Comparison of ENCODE assay signal across 22 mouse cellular contexts in the genomic region with DNA sequence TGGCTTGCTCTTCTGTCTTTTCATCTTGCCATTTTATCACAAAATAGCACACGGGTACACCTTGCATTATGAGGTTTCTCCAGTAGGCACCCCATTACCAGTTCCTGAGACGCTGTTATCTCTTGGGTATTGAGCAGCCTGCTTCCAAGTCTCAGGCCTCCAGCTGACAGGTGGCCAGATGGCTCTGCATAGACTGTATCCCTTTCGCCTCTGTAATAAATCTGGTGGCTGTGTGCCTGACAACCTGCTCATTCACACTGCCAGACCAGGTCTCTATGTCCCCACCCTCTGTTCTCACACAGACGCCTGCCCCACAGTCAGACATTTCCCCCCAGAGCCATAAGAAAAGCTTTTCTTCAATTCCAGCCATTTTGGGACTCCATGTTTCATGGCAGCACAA.
DNase-seq lines count a peak whose midpoint lies in the region; ATAC-seq and TF ChIP-seq lines count a peak whose summit lies in the region.
"Had no signal": no experiment of that assay in that cellular context is flagged by ENCODE, and none has a peak within 500 bp of the region (broad histone marks: within the 10 kb centered on the region; RNA-seq: fewer than 3 reads in every experiment).

No protein-coding gene starts in this region.

- peak; percentile 25 for DNase-seq in forebrain, embryonic 14.5 days (ENCODE audit: low spot score)
- DNase-seq in forebrain, postnatal 0 days: no peak
- no peak for DNase-seq in hindbrain, embryonic 10.5 days (ENCODE audit: low spot score)
- peak; percentile 15 for DNase-seq in midbrain, postnatal 0 days (ENCODE audit: low spot score)
- peak; percentile 36 for DNase-seq in mesoderm, embryonic 11.5 days (ENCODE audit: low read depth, low spot score)
- DNase-seq in heart, adult 9 months (ENCODE audit: low spot score in 2 of 2): no peak
- DNase-seq: adrenal gland, adult 2 months; adrenal gland, postnatal 14 days; cerebellum, adult 2 months; cerebellum, adult 9-11 months; gastrocnemius, adult 2 months; gastrocnemius, postnatal 14 days; heart, adult 11 months; heart, postnatal 10 days; heart, postnatal 36 days had no signal

- no peaks in the 10 kb centered on the region for H3K9me3 ChIP-seq in forebrain, embryonic 14.5 days (replicated peaks; ENCODE audit: control insufficient read depth, low read length)
- H3K9me3 ChIP-seq in forebrain, postnatal 0 days (ENCODE audit: low read length): no peaks in the 10 kb centered on the region
- no peaks in the 10 kb centered on the region for H3K9me3 ChIP-seq in hindbrain, embryonic 16.5 days (ENCODE audit: control insufficient read depth, low read length)
- H3K9me3 ChIP-seq in hindbrain, embryonic 10.5 days: 0 out of 2 replicates have a peak, but pooled peaks cover 4% of the 10 kb centered on the region
- H3K9me3 ChIP-seq in midbrain, postnatal 0 days (ENCODE audit: low read length): no peaks in the 10 kb centered on the region
- no peaks in the 10 kb centered on the region for H3K9me3 ChIP-seq in midbrain, embryonic 16.5 days (replicated peaks; ENCODE audit: control insufficient read depth, low read length, poor library complexity, severe bottlenecking)
- H3K9me3 ChIP-seq: heart, embryonic 12.5 days; heart, embryonic 15.5 days had no signal

- H3K27ac ChIP-seq in forebrain, embryonic 14.5 days (ENCODE audit: low read depth, low read length): no peak overlapping the region
- H3K27ac ChIP-seq in forebrain, postnatal 0 days (ENCODE audit: low read depth, low read length): no peak overlapping the region
- no peak overlapping the region for H3K27ac ChIP-seq in hindbrain, embryonic 16.5 days (ENCODE audit: low read depth, low read length)
- no peak overlapping the region for H3K27ac ChIP-seq in hindbrain, embryonic 10.5 days
- no peak overlapping the region for H3K27ac ChIP-seq in midbrain, postnatal 0 days (ENCODE audit: low read depth, low read length)
- no peak overlapping the region for H3K27ac ChIP-seq in midbrain, embryonic 16.5 days (ENCODE audit: low read length)
- H3K27ac ChIP-seq: gastrocnemius, adult 2 months; heart, embryonic 15.5 days; hindbrain, embryonic 14.5 days had no signal

- peak; percentile 72 for ATAC-seq in forebrain, embryonic 14.5 days
- no peak for ATAC-seq in forebrain, postnatal 0 days
- ATAC-seq in hindbrain, embryonic 16.5 days: 0 out of 2 replicates have a peak, but pooled peaks have one; percentile 27
- no peak for ATAC-seq in midbrain, postnatal 0 days (ENCODE audit: low FRiP score)
- ATAC-seq in midbrain, embryonic 16.5 days: no peak
- ATAC-seq: CD4-positive, CD25-positive, alpha-beta regulatory T cell, adult 4 months; intestine, postnatal 0 days had no signal

- no peak overlapping the region for H3K9ac ChIP-seq in forebrain, embryonic 14.5 days (ENCODE audit: low read length)
- H3K9ac ChIP-seq in forebrain, postnatal 0 days: no peak overlapping the region
- no peak overlapping the region for H3K9ac ChIP-seq in hindbrain, embryonic 16.5 days (ENCODE audit: low read depth, low read length)
- H3K9ac ChIP-seq in midbrain, postnatal 0 days (replicated peaks; ENCODE audit: low read length, poor library complexity, severe bottlenecking): no peak overlapping the region
- H3K9ac ChIP-seq in midbrain, embryonic 16.5 days (ENCODE audit: low read depth, low read length): no peak overlapping the region
- H3K9ac ChIP-seq: heart, embryonic 12.5 days; heart, embryonic 15.5 days; hindbrain, embryonic 14.5 days had no signal

- 75% methylated on average over 4 of the region's 4 CpGs for WGBS in forebrain, embryonic 14.5 days
- 60% methylated on average over 4 of the region's 4 CpGs for whole genome bisulfite sequencing in forebrain, postnatal 0 days
- 54% methylated on average over 4 of the region's 4 CpGs for WGBS in hindbrain, embryonic 16.5 days
- 84% methylated on average over 4 of the region's 4 CpGs for WGBS in hindbrain, embryonic 10.5 days
- 74% methylated on average over 4 of the region's 4 CpGs for WGBS in midbrain, postnatal 0 days
- 57% methylated on average over 4 of the region's 4 CpGs for WGBS in midbrain, embryonic 16.5 days

- no peaks in the 10 kb centered on the region for H3K36me3 ChIP-seq in forebrain, embryonic 14.5 days (ENCODE audit: control insufficient read depth, insufficient read depth, low read length)
- no peaks in the 10 kb centered on the region for H3K36me3 ChIP-seq in forebrain, postnatal 0 days (ENCODE audit: insufficient read depth)
- no peaks in the 10 kb centered on the region for H3K36me3 ChIP-seq in hindbrain, embryonic 16.5 days (ENCODE audit: control insufficient read depth, insufficient read depth, low read length)
- H3K36me3 ChIP-seq in hindbrain, embryonic 10.5 days: no peaks in the 10 kb centered on the region
- no peaks in the 10 kb centered on the region for H3K36me3 ChIP-seq in midbrain, postnatal 0 days (ENCODE audit: insufficient read depth, low read length)
- H3K36me3 ChIP-seq in midbrain, embryonic 16.5 days (ENCODE audit: control insufficient read depth, insufficient read depth, low read length): no peaks in the 10 kb centered on the region
- H3K36me3 ChIP-seq: heart, embryonic 12.5 days; heart, embryonic 15.5 days had no signal

- H3K4me1 ChIP-seq in forebrain, embryonic 14.5 days (ENCODE audit: control insufficient read depth, insufficient read depth, low read length): peaks cover 3% of the 10 kb centered on the region; the same call in 1 of the 2 replicates
- no peaks in the 10 kb centered on the region for H3K4me1 ChIP-seq in forebrain, postnatal 0 days (ENCODE audit: insufficient read depth)
- H3K4me1 ChIP-seq in hindbrain, embryonic 16.5 days (ENCODE audit: control insufficient read depth, insufficient read depth, low read depth, low read length): no peaks in the 10 kb centered on the region
- peaks cover 7% of the 10 kb centered on the region; the same call in 1 of the 2 replicates for H3K4me1 ChIP-seq in hindbrain, embryonic 10.5 days (replicated peaks)
- H3K4me1 ChIP-seq in midbrain, postnatal 0 days (ENCODE audit: insufficient read depth, low read length): no peaks in the 10 kb centered on the region
- peaks cover 3% of the 10 kb centered on the region; the same call in 1 of the 2 replicates for H3K4me1 ChIP-seq in midbrain, embryonic 16.5 days (ENCODE audit: control insufficient read depth, insufficient read depth, low read length)
- H3K4me1 ChIP-seq: heart, embryonic 12.5 days; heart, embryonic 15.5 days had no signal

- H3K27me3 ChIP-seq in forebrain, embryonic 14.5 days (replicated peaks; ENCODE audit: control insufficient read depth, insufficient read depth, low read length): no peaks in the 10 kb centered on the region
- no peaks in the 10 kb centered on the region for H3K27me3 ChIP-seq in forebrain, postnatal 0 days (ENCODE audit: insufficient read depth, low read length)
- no peaks in the 10 kb centered on the region for H3K27me3 ChIP-seq in hindbrain, embryonic 16.5 days (replicated peaks; ENCODE audit: control insufficient read depth, insufficient read depth, low read length)
- H3K27me3 ChIP-seq in hindbrain, embryonic 10.5 days (ENCODE audit: insufficient read depth, poor library complexity, severe bottlenecking): no peaks in the 10 kb centered on the region
- H3K27me3 ChIP-seq in midbrain, postnatal 0 days (ENCODE audit: insufficient read depth, low read length): no peaks in the 10 kb centered on the region
- no peaks in the 10 kb centered on the region for H3K27me3 ChIP-seq in midbrain, embryonic 16.5 days (ENCODE audit: control insufficient read depth, insufficient read depth, low read depth, low read length)
- H3K27me3 ChIP-seq: heart, embryonic 12.5 days; heart, embryonic 15.5 days had no signal

- H3K4me3 ChIP-seq in forebrain, embryonic 14.5 days (ENCODE audit: low read depth, low read length): no peak overlapping the region
- H3K4me3 ChIP-seq in forebrain, postnatal 0 days (ENCODE audit: low read depth, low read length): no peak overlapping the region
- H3K4me3 ChIP-seq in hindbrain, embryonic 16.5 days (ENCODE audit: low read length): no peak overlapping the region
- H3K4me3 ChIP-seq in hindbrain, embryonic 10.5 days: no peak overlapping the region
- H3K4me3 ChIP-seq in midbrain, postnatal 0 days (ENCODE audit: low read depth, low read length): no peak overlapping the region
- no peak overlapping the region for H3K4me3 ChIP-seq in midbrain, embryonic 16.5 days (ENCODE audit: low read depth, low read length)
- H3K4me3 ChIP-seq: gastrocnemius, adult 2 months; heart, embryonic 12.5 days; heart, embryonic 15.5 days had no signal

- no peak for TF ChIP-seq CTCF in forebrain, postnatal 0 days (IDR thresholded peaks at IDR 0.05; ENCODE audit: low read depth)
- TF ChIP-seq CTCF in midbrain, postnatal 0 days (IDR thresholded peaks at IDR 0.05): no peak

- H3K4me2 ChIP-seq in forebrain, embryonic 14.5 days (ENCODE audit: low read length): no peak overlapping the region
- no peak overlapping the region for H3K4me2 ChIP-seq in forebrain, postnatal 0 days (ENCODE audit: low read depth)
- no peak overlapping the region for H3K4me2 ChIP-seq in hindbrain, embryonic 16.5 days (ENCODE audit: low read length)
- no peak overlapping the region for H3K4me2 ChIP-seq in midbrain, postnatal 0 days (ENCODE audit: low read depth, low read length, poor library complexity, severe bottlenecking)
- no peak overlapping the region for H3K4me2 ChIP-seq in midbrain, embryonic 16.5 days (ENCODE audit: low read length)
- H3K4me2 ChIP-seq: heart, embryonic 12.5 days; heart, embryonic 15.5 days; hindbrain, embryonic 14.5 days had no signal

Comparison
In these comparisons a context has a peak if more than half of its experiments do, and no peak if none do; other contexts are left out.
1. ATAC-seq: peak in forebrain, embryonic 14.5 days (single experiment) and hindbrain, embryonic 16.5 days (single experiment); none in forebrain, postnatal 0 days (single experiment), midbrain, postnatal 0 days (single experiment) and midbrain, embryonic 16.5 days (single experiment).
2. DNase-seq: peak in forebrain, embryonic 14.5 days (single experiment), midbrain, postnatal 0 days (single experiment) and mesoderm, embryonic 11.5 days (single experiment); none in forebrain, postnatal 0 days (single experiment), hindbrain, embryonic 10.5 days (single experiment) and heart, adult 9 months (0 of 2).